Mouse (Mus musculus) midbrain, postnatal 0 days (tissue): ENCODE measurements around the gene Fsd1. TPM values are rescaled to one million over a fixed set of nuclear protein-coding genes. Genes with fewer than 3 reads are reported as not detected.
A peak's percentile ranks its signal among the peaks of the same experiment; 100 is the strongest.

Source experiments
- ATAC-seq: fragments of 200-750 bp; cut with Nextera tagmentation; 2 replicates; pipeline ENCODE4 v1.8.0; 2017; ENCODE audit warnings: moderate number of reproducible peaks, mild to moderate bottlenecking, moderate TSS enrichment, moderate library complexity; ENCODE audit not compliant: low FRiP score
- DNase-seq: peaks from one replicate; pipeline ENCODE4 v3.0.0-alpha.2; 2015; ENCODE audit warnings: low spot score
- H3K27ac ChIP-seq: fragments of 300-500 bp; sonication (generic); 2 replicates; pipeline ENCODE4 v1.5.1; 2014; ENCODE audit warnings: low read depth, mild to moderate bottlenecking, low read length, mixed read lengths
- H3K27me3 ChIP-seq: fragments of 300-500 bp; sonication (generic); 2 replicates; pipeline ENCODE4 v1.6.1; 2014; ENCODE audit warnings: low read length, control low read depth, mixed read lengths; ENCODE audit not compliant: insufficient read depth
- H3K36me3 ChIP-seq: fragments of 300-500 bp; sonication (generic); 2 replicates; pipeline ENCODE4 v1.6.1; 2014; ENCODE audit warnings: low read length, control low read depth, mixed read lengths; ENCODE audit not compliant: insufficient read depth
- H3K4me1 ChIP-seq: fragments of 300-500 bp; sonication (generic); 2 replicates; pipeline ENCODE4 v1.6.1; 2014; ENCODE audit warnings: mild to moderate bottlenecking, control low read depth, antibody characterized with exemption, low read length, mixed read lengths; ENCODE audit not compliant: insufficient read depth
- H3K4me2 ChIP-seq: fragments of 300-500 bp; sonication (generic); 2 replicates; pipeline ENCODE4 v1.6.1; 2014; ENCODE audit warnings: low read depth, mild to moderate bottlenecking, low read length, mixed read lengths; ENCODE audit not compliant: poor library complexity, severe bottlenecking
- H3K4me3 ChIP-seq: fragments of 300-500 bp; sonication (generic); 2 replicates; pipeline ENCODE4 v1.5.1; 2014; ENCODE audit warnings: low read depth, mild to moderate bottlenecking, low read length, moderate library complexity
- H3K9ac ChIP-seq: fragments of 300-500 bp; sonication (generic); replicated peaks from 2 replicates; pipeline ENCODE4 v1.6.1; 2014; ENCODE audit warnings: mild to moderate bottlenecking, low read length, moderate library complexity, mixed read lengths; ENCODE audit not compliant: poor library complexity, severe bottlenecking
- H3K9me3 ChIP-seq: fragments of 300-500 bp; sonication (generic); 2 replicates; pipeline ENCODE4 v1.6.1; 2016; ENCODE audit warnings: low read length, control low read depth
- CTCF ChIP-seq: IDR thresholded peaks from 2 replicates; pipeline ENCODE4 v1.5.1; 2016; ENCODE audit warnings: antibody characterized with exemption, mild to moderate bottlenecking
- WGBS: fragments of 180-500 bp; shearing (Covaris S2); extraction: QIAGEN DNeasy Blood & Tissue Kit; methylation state at CpG from one replicate; pipeline ENCODE4 v1.1.7; 2014; 5-methylcytosine and 5-hydroxymethylcytosine counted together
- polyA plus RNA-seq: library from polyadenylated mRNA; unstranded; fragments of >200 nt; fragmentation: Nextera tagmentation; extraction: Ambion mirVana; gene quantifications from 2 replicates; pipeline ENCODE4 v1.2.1, GENCODE M21; 2015
- total RNA-seq: library from RNA; depleted of rRNA; stranded (reverse); fragments of >200 nt; gene quantifications from 2 replicates; pipeline ENCODE4 v1.2.3, GENCODE M21; 2014

The Fsd1 gene
- total and polyA plus RNA-seq, 2 experiments from 2014 or later: 122 to 188 TPM

- peak overlapping the region; percentile 93 for H3K4me2 ChIP-seq
- H3K9me3 ChIP-seq: no peaks in the 10 kb centered on the region
- H3K9ac ChIP-seq: peak overlapping the region; percentile 87
- H3K27me3 ChIP-seq: no peaks in the 10 kb centered on the region
- WGBS: 21% methylated on average over 22 of the region's 22 CpGs
- ATAC-seq: no peak
- H3K4me1 ChIP-seq: 0 out of 2 replicates have a peak, but pooled peaks cover 7% of the 10 kb centered on the region
- H3K36me3 ChIP-seq: peaks cover 27% of the 10 kb centered on the region; the same call in 1 of the 2 replicates
- no peak for TF ChIP-seq CTCF
- DNase-seq: no peak
- H3K27ac ChIP-seq: peak overlapping the region; percentile 12; the same call in 1 of the 2 replicates
- peak overlapping the region; percentile 66 for H3K4me3 ChIP-seq
These were observed 14.9 kb upstream of the Fsd1 start for GRCm38 (mm10) chr17:55971453-55971852.

GRCm38 (mm10) chr17:55976255-55976862 lies 9.9 kb upstream of the Fsd1 start:
- Histone ChIP-seq H3K4me3 (no peak overlapping the region), H3K9me3 (no peaks in the 10 kb centered on the region), H3K27ac (peak overlapping the region; percentile 18; the same call in 1 of the 2 replicates), H3K36me3 (peaks cover 23% of the 10 kb centered on the region; the same call in 1 of the 2 replicates), H3K4me2 (no peak overlapping the region), H3K9ac (no peak overlapping the region; the same call in 1 of the 2 replicates), H3K4me1 (no peaks in the 10 kb centered on the region), H3K27me3 (no peaks in the 10 kb centered on the region)
- peak; percentile 88 for TF ChIP-seq CTCF
- DNase-seq: peak; percentile 89
- ATAC-seq: peak; percentile 81
- 19% methylated on average over 13 of the region's 13 CpGs for WGBS

GRCm38 (mm10) chr17:55977301-55977700 lies 9.0 kb upstream of the Fsd1 start:
- Histone ChIP-seq H3K4me2 (no peak overlapping the region), H3K27ac (no peak overlapping the region), H3K36me3 (peaks cover 23% of the 10 kb centered on the region; the same call in 1 of the 2 replicates), H3K4me1 (no peaks in the 10 kb centered on the region), H3K4me3 (no peak overlapping the region), H3K9ac (no peak overlapping the region), H3K27me3 (no peaks in the 10 kb centered on the region), H3K9me3 (no peaks in the 10 kb centered on the region)
- no peak for TF ChIP-seq CTCF
- DNase-seq (no peak), ATAC-seq (no peak)
- WGBS: 63% methylated on average over 3 of the region's 3 CpGs

GRCm38 (mm10) chr17:55990278-55990898 lies 4.1 kb downstream of the Fsd1 start:
- Histone ChIP-seq H3K4me1 (peaks cover 7% of the 10 kb centered on the region), H3K27me3 (no peaks in the 10 kb centered on the region), H3K27ac (no peak overlapping the region), H3K36me3 (peaks cover 40% of the 10 kb centered on the region), H3K9me3 (no peaks in the 10 kb centered on the region), H3K9ac (no peak overlapping the region), H3K4me3 (no peak overlapping the region), H3K4me2 (no peak overlapping the region)
- WGBS: 91% methylated on average over 8 of the region's 8 CpGs
- DNase-seq: no peak
- no peak for TF ChIP-seq CTCF
- 0 out of 2 replicates have a peak, but pooled peaks have one; percentile 12 for ATAC-seq

- H3K36me3 ChIP-seq: peaks cover 39% of the 10 kb centered on the region
- H3K9ac ChIP-seq: no peak overlapping the region
- DNase-seq: no peak
- TF ChIP-seq CTCF: no peak
- no peaks in the 10 kb centered on the region for H3K27me3 ChIP-seq
- no peak overlapping the region for H3K27ac ChIP-seq
- H3K4me1 ChIP-seq: no peaks in the 10 kb centered on the region
- no peak for ATAC-seq
- H3K4me2 ChIP-seq: no peak overlapping the region
- no peaks in the 10 kb centered on the region for H3K9me3 ChIP-seq
- 86% methylated on average over 15 of the region's 15 CpGs for WGBS
- H3K4me3 ChIP-seq: no peak overlapping the region
These were observed 9.7 kb downstream of the Fsd1 start for GRCm38 (mm10) chr17:55996007-55996406.
